Mouse (Mus musculus) E14TG2a.4 (cell line): ENCODE measurements around the gene Slc6a16.

Experiments
- CTCF ChIP-seq: conservative IDR thresholded peaks from 2 replicates; pipeline ENCODE4 v1.5.1; 2014; ENCODE audit warnings: low read length
- NANOG ChIP-seq: IDR thresholded peaks from 2 replicates; pipeline ENCODE4 v1.6.1; 2014; ENCODE audit warnings: borderline replicate concordance, low read length, mixed read lengths

DNA sequence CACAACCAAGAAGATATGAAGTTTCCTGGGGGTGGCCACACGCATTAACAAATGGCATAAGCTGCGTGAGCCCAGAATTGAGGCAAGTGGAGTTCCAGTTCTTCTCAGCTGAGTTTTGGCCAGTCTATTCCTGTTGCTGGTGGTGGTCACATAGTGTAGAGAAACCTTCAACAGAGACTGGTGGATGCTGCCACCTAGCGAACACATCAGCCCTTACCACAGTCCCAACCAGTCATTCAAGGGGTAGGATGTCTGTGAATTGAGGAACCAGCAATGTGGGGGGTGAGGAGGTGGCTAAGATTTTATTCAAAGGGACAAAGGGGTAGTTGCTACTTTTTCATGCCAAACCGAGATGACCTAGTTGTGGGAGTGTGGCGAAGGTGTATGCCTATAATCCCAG lies 58.9 kb downstream of the Slc6a16 start:
- TF ChIP-seq CTCF, result peak; percentile 59
- TF ChIP-seq NANOG, result no peak
